Mouse (Mus musculus) ES-Bruce4 (cell line): ENCODE data around the gene Snx29. TPM values are rescaled to one million over a fixed set of nuclear protein-coding genes. Genes with fewer than 3 reads are reported as not detected.

Experiments used
- H3K27ac ChIP-seq: 2 replicates; pipeline ENCODE4 v1.5.1; 2012; ENCODE audit warnings: low read length, inconsistent platforms; ENCODE audit not compliant: insufficient read depth
- H3K27me3 ChIP-seq: 2 replicates; pipeline ENCODE4 v1.6.1; 2012; ENCODE audit warnings: mild to moderate bottlenecking, low read length, inconsistent platforms; ENCODE audit not compliant: control insufficient read depth, poor library complexity, insufficient read depth, severe bottlenecking
- H3K36me3 ChIP-seq: 2 replicates; pipeline ENCODE4 v1.6.1; 2012; ENCODE audit warnings: inconsistent platforms, mild to moderate bottlenecking, low read length, moderate library complexity; ENCODE audit not compliant: control insufficient read depth, poor library complexity, insufficient read depth, severe bottlenecking
- H3K4me1 ChIP-seq: one replicate; pipeline ENCODE4 v1.8.1; 2011; ENCODE audit warnings: low read length; ENCODE audit not compliant: control insufficient read depth, insufficient read depth
- H3K4me3 ChIP-seq: 2 replicates; pipeline ENCODE4 v1.5.1; 2011; ENCODE audit warnings: low read depth, mild to moderate bottlenecking, low read length
- H3K9ac ChIP-seq: 2 replicates; pipeline ENCODE4 v1.6.1; 2012; ENCODE audit warnings: low read depth, mild to moderate bottlenecking, inconsistent platforms; ENCODE audit not compliant: poor library complexity, severe bottlenecking
- H3K9me3 ChIP-seq: replicated peaks from 2 replicates; pipeline ENCODE4 v1.6.1; 2012; ENCODE audit warnings: mild to moderate bottlenecking, low read length, inconsistent platforms; ENCODE audit not compliant: control insufficient read depth, poor library complexity, insufficient read depth, severe bottlenecking
- CTCF ChIP-seq: IDR thresholded peaks from one replicate; pipeline ENCODE4 v1.8.1; 2011; ENCODE audit warnings: low read depth, low read length
- EP300 ChIP-seq: IDR thresholded peaks from 2 replicates; pipeline ENCODE4 v1.6.1; 2011; ENCODE audit warnings: low read depth, low read length; ENCODE audit not compliant: insufficient read depth
- POLR2A ChIP-seq: IDR thresholded peaks from one replicate; pipeline ENCODE4 v1.8.1; 2011; ENCODE audit warnings: low read length; ENCODE audit not compliant: insufficient read depth
- polyA plus RNA-seq: library from polyadenylated mRNA; stranded (reverse); fragments of >200 nt; gene quantifications from 2 replicates; pipeline ENCODE4 v1.2.4, GENCODE M21; 2011; ENCODE audit warnings: low read depth; ENCODE audit not compliant: missing spikeins, insufficient read depth, insufficient read length

Gene Snx29
- polyA plus RNA-seq, 1 experiment = 9.2 TPM

DNA sequence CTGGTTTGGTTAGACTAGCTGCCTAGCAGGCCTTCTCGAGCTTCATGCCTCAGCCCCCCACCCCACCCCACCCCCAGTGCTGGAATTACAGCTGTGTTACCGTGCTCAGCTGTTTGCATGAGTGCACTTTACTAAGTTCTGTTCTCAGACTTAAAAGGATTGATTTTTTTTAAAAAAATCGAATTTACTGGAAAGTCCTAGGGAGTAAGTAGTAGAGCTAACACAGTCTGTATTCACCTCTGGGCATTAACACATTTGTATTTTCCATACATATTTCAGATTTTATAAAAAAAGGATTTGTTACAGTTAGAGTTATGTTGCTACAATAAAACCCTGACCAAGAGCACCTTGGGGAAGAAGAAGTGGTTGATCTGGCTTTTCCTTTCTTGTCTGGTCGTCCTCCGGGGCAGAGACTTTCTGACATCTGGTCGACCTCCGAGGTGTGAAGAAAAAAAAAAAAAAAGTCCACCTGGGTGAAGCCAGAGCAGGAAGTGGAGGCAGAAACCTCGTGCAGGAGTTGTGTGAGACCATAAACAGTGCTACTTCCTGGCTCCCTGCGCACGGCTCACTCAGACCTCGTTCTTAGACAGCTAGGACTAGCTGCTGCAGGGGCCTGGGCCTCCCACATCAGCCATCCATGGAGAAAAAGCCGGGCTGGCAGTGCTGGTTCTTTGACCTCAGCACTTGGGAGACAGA lies 196.2 kb downstream of the Snx29 start:
- TF ChIP-seq EP300 = no peak
- no peak for TF ChIP-seq CTCF
- no peak for TF ChIP-seq POLR2A
- no peak overlapping the region for H3K27ac ChIP-seq

DNA sequence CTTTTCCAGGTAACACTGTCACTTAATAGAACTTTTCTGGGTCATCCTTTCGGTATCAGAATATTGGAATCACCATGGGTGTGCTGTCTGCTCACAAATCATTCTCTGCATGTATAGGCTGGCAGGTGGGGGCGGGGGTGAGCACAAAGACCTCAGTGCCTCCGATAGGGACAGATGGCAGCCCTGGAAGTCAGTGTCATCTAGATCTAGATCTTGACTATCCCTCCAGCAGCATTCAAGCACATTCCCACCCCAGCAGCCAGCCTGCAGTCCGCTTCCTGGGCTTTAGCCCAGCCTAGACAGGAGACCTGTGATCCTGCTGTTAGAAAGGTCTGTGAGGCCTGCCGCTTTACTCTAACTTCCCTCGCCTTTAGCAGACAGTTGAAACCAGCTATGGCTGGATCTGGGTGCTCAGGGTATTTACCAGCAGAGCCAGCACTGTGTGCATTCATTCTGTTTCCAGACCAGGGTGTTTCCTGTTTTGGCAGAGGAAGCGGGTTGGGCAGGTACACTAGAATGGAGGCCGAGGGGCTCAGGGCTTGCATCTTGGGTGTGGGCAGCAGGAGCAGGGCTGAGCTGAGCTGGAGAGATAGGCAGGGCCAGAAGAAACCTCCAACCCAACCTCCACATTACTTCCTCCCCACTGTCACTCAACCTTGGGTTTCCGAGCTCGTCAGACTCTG lies 203.5 kb downstream of the Snx29 start:
- no peaks in the 10 kb centered on the region for H3K4me1 ChIP-seq
- no peak for TF ChIP-seq POLR2A
- no peak for TF ChIP-seq CTCF
- no peak for TF ChIP-seq EP300
- H3K9me3 ChIP-seq = no peaks in the 10 kb centered on the region
- H3K27ac ChIP-seq = no peak overlapping the region; the same call in 1 of the 2 replicates
- H3K4me3 ChIP-seq = no peak overlapping the region
- no peaks in the 10 kb centered on the region for H3K36me3 ChIP-seq
- H3K27me3 ChIP-seq = no peaks in the 10 kb centered on the region
- H3K9ac ChIP-seq = no peak overlapping the region

More for the DNA sequence above, 196.2 kb downstream of the Snx29 start:
- Histone ChIP-seq H3K36me3 (no peaks in the 10 kb centered on the region), H3K4me1 (no peaks in the 10 kb centered on the region), H3K9ac (no peak overlapping the region), H3K27me3 (no peaks in the 10 kb centered on the region), H3K9me3 (no peaks in the 10 kb centered on the region), H3K4me3 (no peak overlapping the region)

DNA sequence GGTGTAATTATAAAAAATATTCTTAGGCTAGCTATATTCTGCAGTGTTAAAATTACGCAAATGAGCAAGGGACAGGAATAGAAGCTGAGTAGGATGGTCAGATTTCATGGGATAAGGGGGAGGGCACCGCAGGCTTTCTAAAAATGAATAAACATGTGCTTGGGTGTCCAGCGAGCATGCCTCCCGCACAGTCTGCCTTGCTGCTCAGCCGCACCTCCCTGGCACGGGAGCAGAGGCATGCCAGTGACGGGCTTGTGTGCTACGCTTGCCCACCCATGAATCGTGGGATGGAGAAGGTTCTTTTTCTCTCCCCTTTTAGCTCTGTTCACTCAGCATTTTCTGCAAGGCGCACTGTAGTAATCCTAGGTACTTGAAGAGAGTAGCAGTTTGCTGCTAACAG lies 204.3 kb downstream of the Snx29 start:
- no peaks in the 10 kb centered on the region for H3K9me3 ChIP-seq
- no peaks in the 10 kb centered on the region for H3K27me3 ChIP-seq
- no peaks in the 10 kb centered on the region for H3K4me1 ChIP-seq
- H3K27ac ChIP-seq = no peak overlapping the region
- TF ChIP-seq POLR2A = no peak
- TF ChIP-seq EP300 = no peak
- no peak overlapping the region for H3K4me3 ChIP-seq
- H3K9ac ChIP-seq = no peak overlapping the region
- H3K36me3 ChIP-seq = no peaks in the 10 kb centered on the region

DNA sequence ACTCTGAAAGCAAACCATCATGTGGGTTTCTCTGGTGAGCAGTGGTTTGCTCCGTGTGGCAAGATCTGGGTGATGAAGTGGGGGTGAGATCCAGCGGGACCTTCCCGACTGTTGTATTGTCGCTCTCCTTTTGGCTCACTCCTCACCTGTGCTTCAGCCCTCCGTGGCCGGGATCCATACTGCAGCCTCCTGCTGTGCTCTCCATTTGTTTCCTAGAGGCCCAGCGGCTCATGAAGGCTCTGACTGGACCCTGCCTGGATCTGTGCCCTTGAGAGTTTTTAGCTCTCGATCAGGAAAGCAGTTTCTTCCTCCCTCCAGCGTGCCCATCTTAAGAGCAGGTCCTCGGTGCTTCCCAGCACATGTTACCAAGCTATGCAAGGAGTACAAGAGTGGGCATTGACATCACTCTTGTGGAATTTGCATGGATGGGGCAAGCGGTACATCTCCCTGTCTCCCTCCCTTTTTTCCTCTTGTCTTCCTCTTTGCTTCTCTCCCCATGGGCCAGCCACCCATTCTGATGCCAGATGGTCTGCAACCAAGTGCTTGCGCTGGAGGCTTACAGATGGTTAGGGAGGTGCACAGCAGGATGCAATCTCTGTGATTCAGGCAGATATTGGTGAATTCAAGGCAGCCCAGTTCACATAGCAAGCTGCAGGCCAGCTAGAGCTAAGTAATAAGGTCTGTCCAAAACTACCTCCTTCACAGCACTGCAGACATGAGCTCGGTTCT lies 207.9 kb downstream of the Snx29 start:
- Histone ChIP-seq H3K9me3 (no peaks in the 10 kb centered on the region), H3K4me1 (no peaks in the 10 kb centered on the region), H3K27ac (no peak overlapping the region), H3K36me3 (no peaks in the 10 kb centered on the region), H3K9ac (no peak overlapping the region), H3K4me3 (no peak overlapping the region), H3K27me3 (no peaks in the 10 kb centered on the region)
- no peak for TF ChIP-seq CTCF
- TF ChIP-seq POLR2A = no peak
- no peak for TF ChIP-seq EP300

DNA sequence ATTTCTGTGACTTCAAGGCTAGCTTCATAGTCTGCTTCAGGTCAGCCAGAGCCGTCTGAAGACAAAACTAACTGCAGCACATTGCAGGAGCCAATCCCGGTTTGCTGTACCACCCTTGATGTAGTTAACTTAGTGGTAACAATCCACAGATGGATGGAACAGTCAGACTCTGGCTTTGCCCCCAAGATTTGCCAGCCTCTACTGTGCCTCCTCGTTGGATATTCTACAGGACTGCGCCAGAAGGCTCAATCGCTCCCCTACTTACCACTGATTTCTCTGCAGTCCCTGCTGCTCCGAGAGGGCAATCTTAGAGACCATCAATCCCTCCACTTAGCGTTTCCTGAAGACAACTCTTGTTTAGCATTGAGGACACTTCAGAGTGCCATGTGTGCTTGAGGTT lies 208.7 kb downstream of the Snx29 start:
- H3K27me3 ChIP-seq = no peaks in the 10 kb centered on the region
- TF ChIP-seq EP300 (no peak), POLR2A (no peak), CTCF (no peak)
- H3K4me1 ChIP-seq = no peaks in the 10 kb centered on the region
- no peaks in the 10 kb centered on the region for H3K36me3 ChIP-seq
- H3K27ac ChIP-seq = no peak overlapping the region
- no peak overlapping the region for H3K9ac ChIP-seq
- no peaks in the 10 kb centered on the region for H3K9me3 ChIP-seq
- H3K4me3 ChIP-seq = no peak overlapping the region
